Mouse (Mus musculus) adrenal gland, postnatal 14 days (tissue): ENCODE results near the gene Bet1l. TPM values are rescaled to one million over a fixed set of nuclear protein-coding genes. Genes with fewer than 3 reads are reported as not detected.

Experiments
- DNase-seq: peaks from one replicate; pipeline ENCODE4 v3.0.0; 2021; ENCODE audit warnings: mixed read lengths
- total RNA-seq: library from RNA; stranded (reverse); gene quantifications from 2 replicates; pipeline ENCODE4 v1.2.3, GENCODE M21; 2021

Gene Bet1l
- total RNA-seq, 1 experiment from 2014 or later, result 27.4 TPM

DNA sequence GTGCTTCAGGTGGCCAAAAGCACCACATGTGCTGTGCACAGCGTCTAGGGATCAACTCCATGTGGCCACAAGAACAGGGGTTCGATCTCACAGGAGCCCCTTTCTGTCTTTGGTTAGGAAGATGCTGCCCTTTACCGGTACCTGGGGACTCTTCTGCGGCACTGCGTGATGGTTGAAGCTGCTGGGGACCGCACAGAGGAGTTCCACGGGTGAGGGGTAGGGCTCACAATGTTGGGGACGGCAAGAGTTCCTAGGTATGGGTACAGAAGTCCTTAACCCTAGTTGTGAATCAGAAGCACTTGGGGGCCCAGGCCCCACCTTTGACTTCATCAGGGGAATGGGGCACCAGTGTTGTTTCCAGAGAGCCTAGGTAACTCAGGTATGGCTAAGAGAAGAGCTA, 1.4 kb upstream of the Bet1l start:
- no peak for DNase-seq

DNA sequence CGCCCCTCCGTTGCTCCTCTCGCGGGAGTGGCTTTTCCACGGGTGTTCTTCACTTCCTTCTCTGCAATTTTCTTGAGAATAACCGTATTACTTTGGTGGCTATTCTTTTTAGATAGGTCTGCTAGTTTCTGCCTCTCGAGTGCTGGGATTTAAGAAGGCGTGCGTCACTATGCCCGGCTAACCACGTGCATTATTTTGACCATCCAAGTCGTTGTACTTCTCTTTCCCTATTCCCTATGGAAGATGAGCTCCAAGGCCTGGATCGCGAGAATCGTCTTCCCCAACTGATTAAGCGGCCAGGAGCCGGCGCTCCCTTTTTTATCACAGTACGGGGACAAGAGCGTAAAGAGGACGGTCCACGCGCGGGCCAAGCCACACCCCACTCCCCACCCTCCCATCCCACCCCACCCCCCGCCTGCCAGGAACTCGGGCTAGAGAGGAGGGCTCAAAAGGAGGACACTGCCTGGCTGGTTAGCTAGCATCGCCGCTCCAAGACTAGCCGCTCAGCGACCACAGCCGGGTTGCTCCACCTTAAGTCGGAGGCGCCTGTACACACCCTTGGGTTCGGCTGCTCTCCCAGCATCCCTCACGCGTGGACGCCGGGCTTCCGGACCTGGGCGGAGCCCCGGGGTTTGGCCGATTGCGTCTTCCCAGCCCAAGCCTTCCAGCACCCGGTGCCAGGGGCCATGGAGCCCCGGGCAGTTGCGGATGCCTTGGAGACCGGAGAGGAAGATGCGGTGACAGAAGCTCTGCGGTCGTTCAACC, 410 bp downstream of the Bet1l start, which contains the start of gene Ric8a:
TSS of gene Ric8a (plus strand) at position 173 of the 765 bp plus-strand sequence.
- DNase-seq, result peak; percentile 95

DNA sequence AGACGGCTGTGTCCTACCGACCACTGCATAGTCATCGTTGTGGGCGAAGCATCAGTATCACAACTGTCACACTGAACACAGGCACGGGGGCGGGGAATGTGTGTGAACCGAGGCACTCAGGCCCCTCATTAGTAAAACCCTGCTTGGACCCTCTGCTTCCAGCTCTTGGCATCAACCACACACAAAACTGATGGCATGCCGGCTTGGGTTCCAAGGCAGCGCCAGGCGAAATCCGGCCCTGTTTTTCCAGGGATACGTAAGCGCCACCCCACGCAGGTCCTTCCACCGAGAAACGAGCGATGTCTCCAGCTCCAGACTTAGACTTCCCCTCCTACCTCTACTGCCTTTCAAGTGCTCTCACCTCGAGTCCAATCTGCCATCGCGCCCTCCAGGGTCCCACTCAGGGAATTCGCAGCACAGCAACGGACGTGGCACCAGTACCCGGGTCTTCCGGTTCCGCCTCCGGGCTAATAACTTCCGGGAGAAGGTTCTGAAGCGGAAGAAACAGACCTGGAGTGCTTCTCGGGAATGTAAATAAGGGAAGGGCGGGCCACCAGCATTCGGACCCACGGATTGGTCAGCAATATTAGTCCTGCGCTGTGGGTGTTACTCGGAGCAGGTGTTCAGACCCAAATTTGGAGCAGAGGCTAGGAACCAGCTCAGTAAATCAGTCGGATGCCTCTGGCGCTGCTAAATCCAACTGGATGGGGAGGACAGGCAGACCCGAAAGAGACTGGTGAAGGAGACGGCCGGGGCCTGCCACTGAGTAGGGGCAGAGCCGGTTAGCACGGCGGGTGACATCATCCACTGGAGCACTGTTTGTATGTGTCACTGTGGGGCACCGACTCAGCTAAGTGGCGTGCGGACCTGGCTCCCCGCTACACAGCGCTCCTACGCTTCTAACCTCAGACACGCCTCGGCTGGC, 1.3 kb downstream of the Bet1l start, which contains the start of gene Gm45785:
TSS of gene Gm45785 (minus strand) at position 472 of the 925 bp plus-strand sequence.
- DNase-seq, result peak; percentile 91

DNA sequence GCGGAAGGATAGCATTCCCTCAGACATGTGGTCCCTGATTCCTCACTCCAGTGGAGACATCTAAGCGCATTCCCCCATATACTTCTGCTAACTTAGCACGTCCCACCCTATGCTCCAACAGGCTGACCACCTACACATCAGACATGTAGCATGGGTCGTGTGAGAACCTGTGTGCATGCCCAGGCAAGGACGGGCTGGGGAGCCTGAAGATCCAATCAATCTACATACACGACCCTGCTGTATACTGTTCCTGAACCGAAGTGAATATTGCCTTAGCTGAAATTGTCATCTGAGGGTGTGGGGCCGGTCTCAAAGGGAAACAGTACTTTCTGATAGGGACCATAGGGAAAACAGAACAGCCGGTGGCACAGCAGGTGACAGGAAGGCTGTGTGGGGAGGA, 2.2 kb downstream of the Bet1l start:
- no peak for DNase-seq

DNA sequence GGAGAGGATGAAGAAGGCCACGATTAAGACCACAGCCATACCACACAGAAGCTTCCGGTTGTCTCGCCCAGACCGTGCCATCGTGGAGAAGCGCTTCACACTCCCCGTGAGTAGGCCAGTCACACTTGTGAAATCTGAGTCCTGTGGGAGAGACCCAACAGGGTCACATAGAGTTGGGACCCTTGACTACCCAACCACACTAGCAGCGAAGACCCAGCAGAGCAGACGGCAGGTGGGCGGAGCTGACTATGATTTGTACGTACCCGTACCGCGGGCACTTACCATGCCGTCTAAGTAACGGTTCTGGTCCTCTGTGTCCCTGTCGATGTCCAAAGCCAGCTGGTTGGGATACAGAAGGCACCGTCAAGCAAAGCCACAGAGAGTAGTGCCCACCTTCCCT, 2.9 kb downstream of the Bet1l start:
- DNase-seq, result no peak

DNA sequence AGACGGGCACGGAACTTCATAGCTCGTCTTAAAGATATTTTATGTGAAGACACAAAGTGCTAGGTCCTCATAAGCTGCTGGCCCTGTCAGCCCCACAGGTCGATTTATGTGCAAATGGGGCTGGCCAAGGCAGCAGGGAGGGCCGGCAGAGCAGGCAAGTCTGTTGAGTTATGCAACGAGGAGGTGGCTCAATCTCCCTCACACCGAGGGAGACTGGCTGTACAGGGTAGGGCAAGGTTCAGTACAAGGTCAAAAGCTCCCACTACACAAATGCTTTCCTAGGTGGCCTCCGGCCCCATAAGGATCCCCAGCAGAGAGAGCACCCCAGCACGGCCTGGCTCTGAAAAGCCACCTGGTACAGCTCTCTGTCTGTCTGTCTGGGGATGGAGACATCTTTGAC, 4.0 kb downstream of the Bet1l start:
- peak; percentile 76 for DNase-seq

DNA sequence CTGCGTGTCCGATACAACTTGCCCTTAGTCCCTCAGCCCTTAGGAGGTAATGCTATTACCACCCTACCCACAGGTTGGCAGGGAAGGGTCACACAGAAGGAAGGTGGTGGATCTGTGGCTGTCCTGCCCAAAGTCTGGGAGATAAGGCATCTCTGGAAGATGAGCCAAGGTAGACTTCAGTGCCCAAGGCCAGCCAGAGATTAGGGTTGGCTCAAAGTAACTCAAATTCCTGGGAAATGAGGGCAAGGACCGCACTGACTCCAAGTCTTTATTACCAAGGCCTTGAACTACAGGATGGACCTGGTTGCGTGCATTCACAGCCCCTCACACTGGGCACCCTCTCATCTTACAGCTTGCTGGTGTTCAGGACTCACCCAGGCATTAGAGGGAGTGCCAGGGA, 5.5 kb downstream of the Bet1l start:
- DNase-seq, result peak; percentile 49

DNA sequence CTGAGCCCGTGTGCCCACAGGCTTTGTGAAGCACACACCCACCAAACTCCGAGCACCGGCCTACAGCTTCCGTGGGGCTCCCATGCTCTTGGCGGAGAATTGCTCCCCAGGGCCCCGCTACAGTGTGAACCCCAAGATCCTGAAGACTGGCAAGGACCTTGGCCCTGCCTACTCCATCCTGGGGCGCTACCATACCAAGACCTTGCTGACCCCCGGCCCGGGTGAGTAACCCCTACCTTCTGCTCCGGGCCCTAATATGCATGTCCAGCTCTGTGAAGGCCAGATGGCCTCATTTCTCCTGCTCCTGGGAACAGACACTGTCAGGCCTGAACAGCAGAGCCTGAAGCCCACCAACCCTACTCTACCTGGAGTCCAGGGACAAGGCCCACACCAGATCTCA, 8.8 kb downstream of the Bet1l start:
- no peak for DNase-seq

DNA sequence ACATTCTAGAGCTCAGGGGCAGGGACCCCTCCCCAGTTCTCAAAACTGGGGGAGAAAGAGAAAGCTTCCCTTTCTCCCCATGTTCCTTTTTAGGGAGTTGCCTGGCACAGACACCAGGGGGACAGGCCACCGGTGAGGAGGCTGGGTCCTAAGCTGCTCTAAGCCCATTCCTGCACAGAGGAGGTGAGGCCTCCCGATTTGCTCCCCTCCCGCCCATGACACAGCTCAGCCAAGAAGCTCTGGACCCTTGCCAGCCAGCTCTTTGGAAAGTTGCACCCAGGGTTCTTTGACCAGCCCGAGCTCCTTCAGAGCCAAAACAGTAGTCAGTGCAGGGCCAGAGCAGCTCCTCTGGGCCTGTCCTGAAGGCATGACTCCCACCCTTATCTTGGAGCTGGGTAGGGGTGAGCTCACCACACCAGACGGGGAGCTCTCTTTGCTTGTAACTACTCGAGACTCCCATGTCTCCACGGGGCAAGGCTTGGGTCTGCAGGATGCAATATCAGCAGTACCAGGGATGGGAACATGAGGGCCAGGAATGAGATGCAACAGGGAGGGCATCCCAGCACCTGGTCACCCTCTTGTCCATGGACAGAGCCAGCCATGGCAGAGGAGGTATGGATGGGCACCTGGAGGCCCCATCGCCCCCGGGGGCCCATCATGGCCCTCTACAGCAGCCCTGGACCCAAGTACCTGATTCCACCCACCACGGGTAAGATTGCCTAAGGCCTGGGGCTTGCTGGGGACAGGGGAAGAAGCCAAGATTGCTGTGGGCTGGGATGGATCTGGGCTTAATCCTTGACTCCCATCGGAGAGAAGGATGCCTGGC, 9.4 kb downstream of the Bet1l start, which contains the start of gene Odf3:
TSS of gene Odf3 (plus strand) at position 51 of the 826 bp plus-strand sequence.
- DNase-seq, result peak; percentile 91

DNA sequence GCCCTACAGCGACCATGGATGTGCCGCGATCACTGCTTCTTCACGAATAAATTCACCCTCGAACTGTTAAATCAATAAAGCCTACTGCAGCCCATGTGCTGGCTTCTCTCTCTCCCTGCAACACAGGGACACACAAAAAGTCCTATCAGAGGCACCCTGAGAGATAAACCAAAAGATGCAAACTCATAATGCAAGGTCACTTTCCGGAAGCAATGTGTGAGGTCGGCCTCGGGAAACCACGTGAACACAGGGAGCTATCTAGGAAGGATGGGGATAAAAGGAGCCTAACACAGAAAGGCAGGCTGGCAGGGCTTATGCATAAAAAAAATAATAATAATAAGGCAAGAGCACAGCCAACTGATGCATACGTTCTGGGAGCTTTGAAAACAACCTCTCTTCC, 10.7 kb downstream of the Bet1l start:
- DNase-seq, result peak; percentile 42

DNA sequence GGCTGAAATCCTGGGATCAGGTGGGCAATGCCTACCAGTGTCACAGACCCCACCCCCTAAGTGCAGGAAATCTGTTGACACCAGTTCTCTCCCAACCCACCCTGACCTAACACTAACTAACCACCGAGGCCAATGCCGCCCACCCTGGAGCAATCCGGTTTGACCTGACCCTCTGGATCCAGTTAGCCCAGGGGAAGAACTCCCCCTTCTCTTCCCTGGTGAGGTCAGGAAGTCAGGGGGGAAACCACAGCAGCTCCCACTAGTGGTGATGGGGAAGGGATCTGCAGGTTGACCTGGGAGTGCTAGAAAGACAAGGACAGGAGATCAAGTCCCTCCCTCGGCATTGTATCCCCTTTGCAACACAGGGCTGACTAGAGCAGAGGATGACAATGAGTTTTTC, 11.7 kb downstream of the Bet1l start:
- peak; percentile 8 for DNase-seq

DNA sequence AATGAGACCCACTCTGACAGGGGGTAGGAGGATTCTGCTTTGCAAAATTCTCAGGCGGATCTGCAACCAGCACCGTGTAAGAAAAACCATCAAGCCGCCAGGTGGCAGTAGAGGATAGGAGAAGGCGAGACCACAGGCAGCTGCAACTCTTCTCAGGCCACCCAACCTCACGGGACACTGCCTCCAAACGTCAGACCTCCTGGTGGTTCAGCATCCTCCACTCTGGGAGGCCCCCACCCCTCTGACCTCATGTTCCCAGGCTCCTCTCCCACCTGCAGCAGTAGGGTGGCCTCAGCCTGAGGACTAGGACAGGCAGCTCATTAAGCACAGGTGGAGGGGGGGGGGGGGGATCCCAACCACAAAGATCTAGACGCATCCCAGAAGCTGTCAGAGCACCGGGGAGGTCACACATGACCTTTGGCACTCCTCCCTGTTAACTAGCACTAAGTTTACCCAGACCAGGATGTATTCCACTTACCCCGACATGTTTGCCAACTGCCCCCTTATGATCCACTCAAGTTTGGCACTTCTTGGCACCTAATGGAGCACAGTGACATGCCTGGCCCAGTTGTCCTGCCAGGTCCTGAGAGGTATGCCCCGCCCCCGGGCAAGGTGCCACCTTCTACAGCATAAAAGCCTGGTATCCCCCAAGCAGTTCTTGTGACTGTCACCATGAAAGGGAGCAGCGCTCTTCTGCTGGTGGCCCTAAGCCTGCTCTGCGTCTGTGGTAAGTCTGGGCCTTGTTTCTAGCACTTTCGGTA, 12.3 kb downstream of the Bet1l start, which contains the start of gene Scgb1c1:
TSS of gene Scgb1c1 (plus strand) at position 643 of the 761 bp plus-strand sequence.
- DNase-seq, result peak; percentile 96

DNA sequence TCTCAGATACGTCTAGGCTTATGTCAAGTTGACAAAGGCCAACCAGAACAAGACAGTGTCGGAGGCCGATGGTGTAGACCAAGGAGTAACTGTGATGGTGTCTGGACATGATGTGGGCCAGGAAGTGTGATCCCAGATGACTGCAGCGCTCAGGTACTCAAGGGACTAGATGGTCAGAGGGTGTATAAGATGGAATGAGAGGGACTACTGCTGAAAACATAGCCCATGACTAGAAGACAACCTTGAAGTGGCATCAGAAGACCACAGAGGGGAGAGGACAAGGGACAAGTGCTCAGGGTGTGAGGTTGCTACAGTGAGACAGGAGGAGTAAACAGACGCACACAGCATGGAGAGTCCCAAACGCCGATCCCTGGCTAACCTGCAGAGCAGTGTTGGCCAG, 13.6 kb downstream of the Bet1l start:
- peak; percentile 2 for DNase-seq

DNA sequence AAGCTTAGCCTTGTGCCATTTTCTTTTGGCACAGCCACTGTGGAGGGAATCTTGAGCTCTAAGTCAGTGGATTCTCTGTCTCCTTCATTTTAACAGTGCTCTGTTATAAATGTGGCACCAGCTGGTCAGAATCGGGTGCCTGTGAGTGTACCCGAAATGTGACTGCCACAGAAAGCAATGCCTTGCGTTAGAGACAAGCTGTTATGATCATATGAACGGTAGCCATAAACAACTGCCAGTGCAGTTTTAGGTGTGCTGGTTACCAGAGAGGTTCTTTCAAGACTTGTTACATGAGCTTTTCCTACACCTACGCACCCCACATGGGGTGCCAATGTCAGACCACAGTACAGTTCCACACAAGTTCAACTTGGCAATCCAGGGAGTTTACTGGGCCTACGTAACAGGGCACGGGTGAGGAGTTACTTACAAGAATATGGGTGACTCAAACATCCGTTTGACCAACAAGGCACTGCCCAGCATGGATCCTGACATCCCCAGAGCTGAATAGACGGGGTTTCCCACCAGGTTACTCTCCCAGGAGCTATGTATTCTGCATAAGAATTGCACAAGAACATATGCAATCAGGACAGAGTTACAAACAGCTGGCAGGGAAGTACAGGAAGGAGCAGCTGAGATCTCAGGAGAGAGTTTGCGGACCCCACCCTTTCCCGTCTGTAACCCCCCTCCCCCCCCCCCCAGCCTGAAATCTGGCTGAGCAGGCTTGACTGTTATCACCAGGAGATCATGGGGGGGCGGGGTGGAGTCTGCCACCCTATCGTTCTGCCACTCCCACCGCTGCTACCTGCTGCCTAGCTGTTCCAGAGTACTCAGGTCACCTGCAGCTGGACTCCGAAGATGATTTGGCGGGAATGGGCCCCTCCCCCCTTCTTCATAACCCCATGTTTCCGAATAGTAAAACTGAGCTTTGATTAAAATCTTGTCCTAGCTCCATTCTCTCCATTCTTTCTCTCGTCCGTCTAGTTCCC, 16.3 kb downstream of the Bet1l start:
- DNase-seq, result no peak

DNA sequence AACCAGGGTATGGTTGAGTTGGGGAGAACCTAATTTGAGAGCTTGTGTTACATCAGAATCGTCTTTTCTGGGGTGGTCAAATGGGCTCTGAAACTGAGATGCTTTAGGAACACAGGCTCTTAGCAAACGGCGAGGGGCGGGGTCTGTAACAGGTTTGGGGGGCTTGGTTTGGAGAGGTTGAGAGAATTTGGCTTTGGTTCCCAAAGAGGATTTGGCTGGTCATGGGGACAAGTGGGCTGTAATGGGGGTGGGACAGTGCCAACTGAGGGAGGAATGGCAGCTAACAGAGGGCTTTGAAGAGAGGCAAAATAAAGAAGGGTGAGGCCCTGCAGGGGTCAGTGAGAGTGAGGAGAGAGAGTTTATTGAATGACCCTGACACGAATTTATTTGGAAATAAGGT, 17.8 kb downstream of the Bet1l start:
- DNase-seq, result no peak

DNA sequence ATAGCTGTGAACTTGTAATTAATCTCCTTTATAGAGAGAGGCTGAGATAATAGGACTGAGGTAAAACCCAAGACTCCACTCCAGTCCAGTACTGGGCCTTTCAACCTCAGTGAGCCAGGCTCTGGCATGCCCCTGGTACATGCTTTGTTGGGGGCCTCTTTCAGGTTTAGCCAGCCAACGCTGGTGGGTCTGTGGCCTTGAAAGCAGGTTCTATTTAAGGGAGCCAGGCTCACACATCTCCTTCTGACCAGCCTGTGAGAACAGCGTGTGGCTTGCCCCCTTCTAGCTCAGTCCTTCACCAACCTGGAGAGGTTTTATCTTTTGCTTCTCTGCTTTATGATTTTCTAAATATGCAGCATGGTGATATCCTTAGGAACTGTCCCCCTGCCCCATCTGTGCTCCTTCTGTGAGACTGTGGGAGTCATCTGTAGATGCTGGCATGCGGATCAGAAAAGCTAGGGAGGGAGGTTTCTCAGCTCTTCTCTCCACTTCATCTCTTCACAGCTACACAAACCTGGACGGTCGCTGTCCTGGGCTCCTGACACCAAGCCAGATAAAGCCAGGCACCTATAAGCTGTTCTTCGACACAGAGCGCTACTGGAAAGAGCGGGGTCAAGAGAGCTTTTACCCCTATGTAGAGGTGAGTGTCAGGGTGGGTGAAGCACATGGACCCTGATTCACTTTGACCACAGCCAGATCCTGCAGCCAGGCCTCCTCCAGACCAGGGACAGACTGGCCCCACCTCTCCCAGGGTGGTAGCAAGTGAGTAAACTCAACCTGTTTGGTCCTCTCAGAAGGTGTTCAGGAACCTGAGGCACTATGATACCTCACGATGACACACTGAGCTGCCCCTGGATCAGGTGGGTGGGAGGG, 20.9 kb downstream of the Bet1l start:
- DNase-seq, result no peak

DNA sequence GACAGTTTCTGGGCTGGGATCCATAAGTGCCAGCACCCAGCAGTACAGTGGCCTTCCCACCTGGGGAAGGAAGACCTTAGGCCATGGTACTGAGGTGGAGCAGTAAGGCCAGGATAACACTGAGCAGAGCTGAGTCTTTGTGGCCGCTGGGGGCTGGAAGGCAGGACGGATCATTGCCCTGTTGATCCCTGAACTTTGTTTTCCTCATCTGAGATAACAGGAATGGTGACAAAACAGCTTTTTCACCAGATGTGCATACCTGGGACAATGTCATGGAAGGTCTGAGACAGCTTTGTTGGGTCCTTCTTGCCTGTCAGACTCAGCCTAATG, 21.7 kb downstream of the Bet1l start:
- no peak for DNase-seq

DNA sequence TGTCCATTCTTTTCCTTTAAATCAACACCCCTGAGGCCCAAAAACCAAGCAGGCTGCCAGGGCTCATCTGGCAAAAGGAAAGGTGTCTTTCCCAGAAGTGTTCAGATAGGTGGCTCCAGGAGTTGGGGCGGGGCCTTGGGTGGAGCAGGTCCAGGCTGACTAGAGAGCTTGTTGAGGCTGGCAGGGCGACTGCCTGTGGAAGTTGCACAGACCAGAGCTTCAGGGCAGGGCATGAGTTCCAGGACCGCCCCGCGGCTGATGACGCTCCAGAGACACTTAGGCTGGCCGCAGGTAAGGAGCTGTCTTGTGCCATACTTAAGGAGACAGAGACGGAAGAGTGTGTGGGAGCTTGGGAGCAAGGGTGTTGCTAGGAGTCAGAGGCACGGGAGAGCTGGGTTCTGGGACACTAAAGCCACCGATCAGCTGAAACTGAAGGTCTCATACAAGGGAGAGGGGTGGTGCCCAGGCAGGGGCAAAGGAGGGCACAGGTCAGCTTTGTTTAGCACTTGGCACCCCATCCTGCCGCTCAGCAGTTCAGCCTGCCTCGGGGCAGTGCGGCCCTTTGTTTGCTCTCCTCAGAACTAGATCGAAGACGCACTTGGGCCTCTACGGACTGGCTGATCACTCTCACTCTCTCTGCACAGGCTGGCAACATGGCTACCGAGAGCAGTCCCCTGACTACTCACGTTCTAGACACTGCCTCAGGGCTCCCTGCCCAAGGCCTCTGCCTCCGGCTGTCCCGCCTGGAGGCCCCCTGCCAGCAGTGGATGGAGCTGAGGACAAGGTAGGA, 22.2 kb downstream of the Bet1l start, which contains the start of gene Urah:
TSS of gene Urah (plus strand) at position 51 of the 790 bp plus-strand sequence.
- peak; percentile 72 for DNase-seq
